Mouse (Mus musculus) CH12.LX (cell line): ENCODE results near the gene Rasl10b. TPM values are rescaled to one million over a fixed set of nuclear protein-coding genes. Genes with fewer than 3 reads are reported as not detected.

ENCODE experiments used
- DNase-seq: peaks from one replicate; pipeline ENCODE4 v3.0.0-alpha.2; 2013; ENCODE audit errors: extremely low read depth
- H3K27ac ChIP-seq: 2 replicates; pipeline ENCODE4 v1.5.1; 2012; ENCODE audit warnings: low read depth, mild to moderate bottlenecking, control low read depth, moderate library complexity; ENCODE audit not compliant: insufficient read depth
- H3K27me3 ChIP-seq: replicated peaks from 2 replicates; pipeline ENCODE3; 2012; ENCODE audit warnings: inconsistent platforms
- H3K36me3 ChIP-seq, 2 experiments: replicated peaks in 1 of 2; 2 replicates each; pipeline versions ENCODE3 to v1.6.1; 2012; ENCODE audit warnings: inconsistent platforms in 1 of 2, low read length in 1 of 2, mild to moderate bottlenecking in 1 of 2, mixed read lengths in 1 of 2, moderate library complexity in 1 of 2; ENCODE audit not compliant: control insufficient read depth in 1 of 2, insufficient read depth in 1 of 2
- H3K4me1 ChIP-seq, 2 experiments: 2 replicates each; pipeline ENCODE4 v1.6.1; 2012; ENCODE audit warnings: inconsistent platforms in 1 of 2, moderate library complexity in 1 of 2; ENCODE audit not compliant: insufficient read depth in 2 of 2, control insufficient read depth in 1 of 2
- H3K4me2 ChIP-seq: 2 replicates; pipeline ENCODE4 v1.6.1; 2012; ENCODE audit warnings: low read depth, mild to moderate bottlenecking, control low read depth; ENCODE audit not compliant: poor library complexity, insufficient read depth, severe bottlenecking
- H3K4me3 ChIP-seq, 3 experiments: fragments of 150-350 bp in 1 of 3; sonication (generic) in 1 of 3; replicated peaks in 1 of 3; 2 replicates each; pipeline versions ENCODE3 to v1.5.1; 2011 to 2012; ENCODE audit warnings: low read depth in 2 of 3, low read length in 2 of 3, mild to moderate bottlenecking in 2 of 3, moderate library complexity in 2 of 3, control low read depth in 1 of 3, improper control_type of control experiment in 1 of 3, inconsistent platforms in 1 of 3, mixed read lengths in 1 of 3; ENCODE audit not compliant: poor library complexity in 1 of 3
- H3K79me2 ChIP-seq: replicated peaks from 2 replicates; pipeline ENCODE4 v1.6.1; 2012; ENCODE audit warnings: mild to moderate bottlenecking, moderate library complexity; ENCODE audit not compliant: control insufficient read depth, poor library complexity, insufficient read depth, severe bottlenecking; ENCODE audit errors: extremely low read depth
- H3K9ac ChIP-seq: 2 replicates; pipeline ENCODE4 v1.6.1; 2012; ENCODE audit warnings: low read depth, mild to moderate bottlenecking, control low read depth, moderate library complexity; ENCODE audit not compliant: insufficient read depth
- H3K9me3 ChIP-seq: replicated peaks from 2 replicates; pipeline ENCODE3; 2012; ENCODE audit warnings: low read length, inconsistent platforms, mixed read lengths
- BHLHE40 ChIP-seq: IDR thresholded peaks from 2 replicates; pipeline ENCODE4 v1.6.1; 2011; ENCODE audit warnings: mild to moderate bottlenecking, low read depth, low read length, improper control_type of control experiment
- CHD1 ChIP-seq: IDR thresholded peaks from 2 replicates; pipeline ENCODE4 v1.6.1; 2012; ENCODE audit warnings: low read depth, low read length, improper control_type of control experiment, inconsistent platforms
- ELF1 ChIP-seq: IDR thresholded peaks from 2 replicates; pipeline ENCODE4 v1.6.1; 2014; ENCODE audit warnings: low read depth, mild to moderate bottlenecking, inconsistent platforms, low read length, improper control_type of control experiment
- EP300 ChIP-seq: IDR thresholded peaks from 2 replicates; pipeline ENCODE4 v1.6.1; 2011; ENCODE audit warnings: low read length, improper control_type of control experiment
- GABPA ChIP-seq: IDR thresholded peaks from 2 replicates; pipeline ENCODE4 v1.6.1; 2012; ENCODE audit warnings: low read depth, low read length, improper control_type of control experiment, inconsistent platforms; ENCODE audit not compliant: insufficient replicate concordance
- HCFC1 ChIP-seq: IDR thresholded peaks from 2 replicates; pipeline ENCODE4 v1.6.1; 2012; ENCODE audit warnings: low read depth, mild to moderate bottlenecking, inconsistent platforms, low read length, improper control_type of control experiment
- JUND ChIP-seq: conservative IDR thresholded peaks from 2 replicates; pipeline ENCODE4 v1.6.1; 2011; ENCODE audit warnings: low read depth, low read length, improper control_type of control experiment
- KAT2A ChIP-seq: IDR thresholded peaks from 2 replicates; pipeline ENCODE4 v1.6.1; 2012; ENCODE audit warnings: low read length, improper control_type of control experiment, inconsistent platforms; ENCODE audit not compliant: insufficient replicate concordance
- MAX ChIP-seq: IDR thresholded peaks from 2 replicates; pipeline ENCODE4 v1.6.1; 2011; ENCODE audit warnings: low read length, improper control_type of control experiment
- MAZ ChIP-seq: IDR thresholded peaks from 2 replicates; pipeline ENCODE4 v1.6.1; 2012; ENCODE audit warnings: low read depth, mild to moderate bottlenecking, inconsistent platforms, low read length, improper control_type of control experiment, moderate library complexity
- MEF2A ChIP-seq: IDR thresholded peaks from 2 replicates; pipeline ENCODE4 v1.6.1; 2014; ENCODE audit warnings: low read depth, mild to moderate bottlenecking, inconsistent platforms, low read length, improper control_type of control experiment, borderline replicate concordance
- MYC ChIP-seq: IDR thresholded peaks from 2 replicates; pipeline ENCODE4 v1.6.1; 2011; ENCODE audit warnings: low read depth, mild to moderate bottlenecking, improper control_type of control experiment, low read length
- POLR2A ChIP-seq: IDR thresholded peaks from 2 replicates; pipeline ENCODE4 v1.6.1; 2011; ENCODE audit warnings: low read depth, mild to moderate bottlenecking, improper control_type of control experiment, low read length
- RCOR1 ChIP-seq: conservative IDR thresholded peaks from 2 replicates; pipeline ENCODE4 v1.6.1; 2012; ENCODE audit warnings: low read depth, mild to moderate bottlenecking, inconsistent platforms, low read length, improper control_type of control experiment
- SMC3 ChIP-seq: IDR thresholded peaks from 2 replicates; pipeline ENCODE4 v1.6.1; 2011; ENCODE audit warnings: low read depth, low read length, improper control_type of control experiment
- TBP ChIP-seq: conservative IDR thresholded peaks from 2 replicates; pipeline ENCODE4 v1.6.1; 2011; ENCODE audit warnings: low read depth, low read length, improper control_type of control experiment
- TCF12 ChIP-seq: IDR thresholded peaks from 2 replicates; pipeline ENCODE4 v1.6.1; 2014; ENCODE audit warnings: low read depth, mild to moderate bottlenecking, inconsistent platforms, low read length, improper control_type of control experiment
- UBTF ChIP-seq: IDR thresholded peaks from 2 replicates; pipeline ENCODE4 v1.6.1; 2012; ENCODE audit warnings: low read depth, mild to moderate bottlenecking, inconsistent platforms, low read length, improper control_type of control experiment, moderate library complexity
- USF1 ChIP-seq: IDR thresholded peaks from 2 replicates; pipeline ENCODE4 v1.6.1; 2014; ENCODE audit warnings: low read depth, mild to moderate bottlenecking, inconsistent platforms, low read length, improper control_type of control experiment
- ZMIZ1 ChIP-seq: IDR thresholded peaks from 2 replicates; pipeline ENCODE4 v1.6.1; 2012; ENCODE audit warnings: low read depth, mild to moderate bottlenecking, inconsistent platforms, low read length, improper control_type of control experiment
- ZNF384 ChIP-seq: IDR thresholded peaks from 2 replicates; pipeline ENCODE4 v1.6.1; 2012; ENCODE audit warnings: low read depth, low read length, improper control_type of control experiment, inconsistent platforms
- dilution Hi-C: fragments of 300-500 bp; cut with MboI; formaldehyde crosslinking; loops from 2 replicates; pipeline ENCODE4 v1.14.3; 2020; ENCODE audit warnings: low sequenced_read_pairs; ENCODE audit not compliant: extremely low pct_unique_long_range_greater_than_20kb, extremely low pct_ligation_motif_present
- in situ Hi-C: fragments of 300-500 bp; cut with MboI; formaldehyde crosslinking; loops from 3 replicates; pipeline ENCODE4 v1.14.3; 2019; ENCODE audit warnings: low sequenced_read_pairs, low pct_ligation_motif_present, low pct_unique_long_range_greater_than_20kb, mixed read lengths
- polyA plus RNA-seq: library from polyadenylated mRNA; unstranded; fragments of >175 nt; gene quantifications from 2 replicates; pipeline ENCODE4 v1.2.1, GENCODE M21; 2012; ENCODE audit warnings: low read depth; ENCODE audit not compliant: insufficient read length
- total RNA-seq, 2 experiments: library from RNA; depleted of rRNA; stranded (reverse); fragments of 300-350 nt in 1 of 2; fragments of >200 nt in 1 of 2; gene quantifications; 2 replicates each; pipeline ENCODE4 v1.2.3; 2012 to 2014

Gene Rasl10b
- total and polyA plus RNA-seq, 3 experiments: 0.42 TPM; not detected in 2

DNA sequence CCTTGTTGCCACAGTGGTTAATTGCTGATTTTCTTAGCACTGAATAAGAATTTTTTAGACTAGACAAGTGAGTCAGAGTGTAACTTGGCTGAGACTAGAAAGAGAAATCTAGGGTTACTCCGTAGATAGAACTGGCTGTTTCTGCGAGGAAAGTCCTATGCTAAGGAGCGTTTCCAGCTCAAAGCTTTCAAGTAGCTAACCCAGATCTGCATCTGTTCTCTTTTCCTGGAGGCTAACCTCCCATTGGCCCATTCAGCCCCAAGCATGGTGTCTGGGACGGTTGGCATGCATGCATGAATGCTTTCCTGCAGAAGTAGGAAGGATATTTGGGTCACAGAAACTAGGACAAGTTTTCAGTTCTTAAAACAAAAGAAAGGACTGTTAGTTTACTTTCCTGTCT lies 37.7 kb upstream of the Rasl10b start:
- dilution Hi-C loops: no loop called here
- Histone ChIP-seq H3K4me3 (no peak overlapping the region), H3K36me3 (peaks cover 44 to 74% of the 10 kb centered on the region in 2 experiments), H3K4me2 (no peak overlapping the region)
- TF ChIP-seq TCF12 (no peak), MYC (no peak), MEF2A (no peak), ELF1 (no peak), EP300 (peak; percentile 66), HCFC1 (no peak), GABPA (no peak), MAX (no peak), CHD1 (no peak), MAZ (no peak), UBTF (no peak), BHLHE40 (no peak), TBP (0 out of 2 replicates have a peak, but pooled peaks have one; percentile 12), ZMIZ1 (no peak), ZNF384 (no peak), RCOR1 (no peak), SMC3 (no peak)
- TF ChIP-seq, all 38 proteins: peak for 2
- no peaks in the 10 kb centered on the region for H3K27me3 ChIP-seq
- H3K9ac ChIP-seq: no peak overlapping the region
- no peaks in the 10 kb centered on the region for H3K79me2 ChIP-seq
- H3K27ac ChIP-seq: no peak overlapping the region
- in situ Hi-C loops: no loop called here
- H3K9me3 ChIP-seq: no peaks in the 10 kb centered on the region
- peaks cover 5 to 37% of the 10 kb centered on the region in 2 experiments; a peak in 3 of 4 replicates for H3K4me1 ChIP-seq
- DNase-seq: peak; percentile 88

DNA sequence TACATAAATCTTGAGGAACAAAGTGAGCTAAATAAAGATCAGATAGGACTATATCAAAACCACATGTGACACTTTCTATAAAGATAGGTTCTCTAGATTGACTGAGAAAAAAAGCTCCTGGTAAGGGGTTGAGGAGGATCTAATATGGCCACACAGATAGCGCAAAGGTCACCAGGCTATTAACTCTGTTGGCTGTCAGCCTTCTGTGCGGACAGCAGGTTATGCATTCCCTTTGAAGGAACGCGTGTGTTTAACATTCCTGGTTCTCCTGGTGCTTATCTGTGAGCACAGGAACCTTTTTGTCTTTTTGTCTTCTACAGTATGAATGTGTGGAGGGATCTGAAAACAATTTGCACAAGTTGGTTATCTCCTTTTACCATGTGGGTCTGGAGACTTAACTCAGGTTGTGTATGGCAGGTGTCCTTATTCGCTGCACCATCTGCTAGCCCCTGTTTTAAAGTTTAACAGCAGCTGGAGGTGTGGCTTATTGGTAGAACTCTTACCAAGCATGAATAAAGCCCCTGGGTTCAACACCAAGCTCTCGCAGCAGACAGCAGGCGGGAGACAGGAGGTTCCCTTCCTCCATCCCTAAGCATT lies 29.1 kb upstream of the Rasl10b start:
- Histone ChIP-seq H3K27me3 (no peaks in the 10 kb centered on the region), H3K27ac (no peak overlapping the region), H3K9me3 (no peaks in the 10 kb centered on the region), H3K36me3 (peaks cover 14 to 79% of the 10 kb centered on the region in 2 experiments), H3K4me1 (no peaks in the 10 kb centered on the region), H3K79me2 (no peaks in the 10 kb centered on the region), H3K4me3 (no peak overlapping the region), H3K4me2 (no peak overlapping the region), H3K9ac (no peak overlapping the region)
- in situ Hi-C loops: no loop called here
- TF ChIP-seq KAT2A: no peak
- no peak for TF ChIP-seq MYC
- TF ChIP-seq MAZ: no peak
- no peak for TF ChIP-seq USF1
- no peak for TF ChIP-seq ZNF384
- TF ChIP-seq JUND: no peak
- TF ChIP-seq POLR2A: no peak
- no peak for TF ChIP-seq RCOR1
- DNase-seq: no peak
- dilution Hi-C loops: no loop called here
